Mouse (Mus musculus) frontal cortex, postnatal 14 days (tissue): ENCODE measurements around the gene Dtl.

Source experiments
- DNase-seq, 2 experiments: peaks; one replicate each; pipeline ENCODE4 v3.0.0; 2022; ENCODE audit warnings: low spot score in 2 of 2

The Dtl gene

DNA sequence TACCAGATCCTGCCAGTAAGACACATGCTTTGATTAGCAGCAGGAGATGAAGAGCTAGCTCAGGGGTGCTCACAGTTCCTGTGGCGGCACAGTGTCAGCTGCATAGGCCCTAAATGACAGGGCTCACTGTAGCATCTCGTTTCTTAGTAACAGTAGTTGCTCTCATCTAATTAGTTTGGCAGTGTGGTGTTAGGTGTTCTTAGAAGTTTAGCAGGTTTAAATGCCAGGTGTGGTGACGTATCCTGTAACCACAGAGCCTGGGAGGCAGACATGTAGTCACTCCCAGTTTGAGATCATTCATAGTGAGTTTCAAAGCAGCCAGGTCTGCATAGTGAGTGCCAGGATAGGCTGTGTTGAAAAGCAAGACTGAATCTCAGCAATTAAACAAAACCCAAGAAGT, 4.2 kb upstream of the Dtl start:
- DNase-seq, result no peak

DNA sequence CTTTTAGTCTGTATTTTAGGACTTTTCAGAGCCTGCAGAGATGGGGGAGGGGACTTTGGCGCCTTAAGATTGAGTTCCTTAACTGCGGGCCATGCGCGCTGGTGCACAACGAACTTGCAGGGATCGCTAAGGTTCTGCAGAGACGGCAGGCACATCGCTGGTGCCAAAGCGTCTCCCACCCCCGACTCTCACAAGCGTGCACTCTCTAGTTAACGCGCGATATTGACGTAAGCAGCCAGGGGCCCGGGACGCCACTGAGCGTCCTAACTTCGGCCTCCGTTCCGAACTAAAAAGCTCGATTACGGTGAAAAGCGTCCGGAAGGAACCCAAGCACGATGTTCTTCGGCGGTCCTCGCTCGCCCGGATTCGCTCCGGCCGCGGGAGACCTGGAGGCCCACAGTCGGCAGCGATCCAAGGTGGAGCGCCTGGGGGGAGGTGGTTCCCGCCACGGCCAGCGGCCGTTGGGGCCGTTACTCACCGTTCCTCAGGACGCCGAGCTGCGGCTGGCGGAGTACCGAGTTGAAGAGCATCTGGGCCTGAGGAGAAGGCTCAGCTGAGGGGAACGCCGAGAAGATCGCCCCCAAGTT, 380 bp downstream of the Dtl start:
- no peak for DNase-seq

DNA sequence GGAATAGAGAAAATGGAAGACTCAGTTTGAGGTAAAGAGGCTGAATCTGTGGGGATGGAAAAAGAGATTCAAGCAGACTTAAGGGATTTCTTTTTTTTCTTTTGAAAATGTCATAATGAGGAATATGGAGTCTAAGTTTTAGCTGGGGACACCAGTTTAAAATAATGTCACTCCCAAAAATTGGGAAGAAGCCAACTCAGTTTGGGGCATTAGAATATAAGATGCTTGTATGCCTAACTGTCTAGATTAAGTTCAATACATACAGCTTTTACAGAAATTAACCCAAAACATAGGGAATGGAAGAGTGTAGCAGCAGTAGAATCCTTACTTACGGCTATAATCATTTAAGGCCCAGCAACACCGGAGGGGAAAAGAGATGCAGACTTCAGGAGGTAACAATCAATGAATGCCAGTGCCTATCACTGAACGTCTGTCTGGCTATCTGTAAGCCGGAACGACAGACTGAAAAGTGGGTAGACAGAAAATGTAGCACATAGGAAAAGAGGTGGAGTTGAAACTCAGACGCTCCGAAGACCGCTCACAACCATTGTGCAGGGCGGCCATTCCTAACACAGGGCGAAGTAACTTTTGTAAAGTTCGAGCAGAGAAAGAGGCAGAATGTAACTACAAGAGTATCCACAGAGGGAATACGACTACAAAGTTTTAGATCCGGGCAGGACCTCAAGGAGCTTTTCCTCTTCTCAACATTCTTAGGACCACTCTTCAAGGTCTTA, 1.3 kb downstream of the Dtl start:
- no peak for DNase-seq

DNA sequence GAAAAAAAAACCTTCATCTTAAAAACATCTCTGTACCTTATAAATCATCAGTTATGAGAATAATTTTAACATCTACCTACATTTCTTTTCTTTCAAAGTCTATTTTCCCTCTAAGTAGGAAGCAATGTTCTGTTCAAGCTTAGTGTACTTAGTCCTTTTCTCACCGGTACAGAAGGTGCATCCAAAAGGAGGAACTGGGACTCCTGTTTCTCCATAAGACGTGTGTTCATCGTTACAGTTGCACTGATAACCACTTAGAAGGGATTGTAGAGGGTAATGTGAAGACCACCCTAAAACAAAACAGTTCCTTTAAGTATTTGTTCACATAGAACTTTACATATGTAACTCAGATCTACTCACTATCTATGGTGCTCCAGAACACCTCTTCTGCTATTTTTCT, 4.9 kb downstream of the Dtl start:
- no peak for DNase-seq

DNA sequence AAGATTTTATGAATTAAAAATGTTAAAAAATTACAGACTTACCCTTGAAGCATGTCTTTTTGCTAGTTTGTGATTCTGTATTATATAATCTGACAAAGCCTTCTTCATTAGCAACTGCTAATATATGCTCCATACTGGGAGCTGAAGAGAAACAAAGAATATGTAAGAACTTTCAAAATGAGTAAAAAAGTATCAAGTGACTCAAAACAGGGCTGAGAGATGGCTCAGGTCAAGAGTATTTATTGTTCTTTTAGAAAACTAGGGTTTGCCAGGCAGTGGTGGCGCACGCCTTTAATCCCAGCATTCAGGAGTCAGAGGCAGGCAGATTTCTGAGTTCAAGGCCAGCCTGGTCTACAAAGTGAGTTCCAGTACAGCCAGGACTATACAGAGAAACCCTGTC, 5.7 kb downstream of the Dtl start:
- DNase-seq, result no peak

DNA sequence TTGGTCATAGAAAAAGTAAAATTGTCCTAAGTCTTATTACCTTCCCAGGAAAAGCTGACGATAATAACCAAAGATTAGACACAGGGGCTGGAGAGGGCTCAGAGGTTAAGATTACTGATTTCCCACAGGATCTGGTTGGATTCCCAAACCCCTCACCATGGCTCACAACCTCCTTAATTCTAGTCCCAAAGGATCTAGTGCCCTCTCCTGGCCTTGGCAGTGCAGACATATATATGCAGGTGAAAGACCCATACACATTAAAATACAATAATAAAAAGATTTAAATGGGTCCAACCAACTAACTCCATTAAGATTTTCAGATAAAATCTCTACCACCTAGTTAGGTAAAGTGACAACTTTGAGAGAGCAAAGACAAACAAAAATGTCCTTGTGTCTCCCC, 7.5 kb downstream of the Dtl start:
- DNase-seq, result no peak

DNA sequence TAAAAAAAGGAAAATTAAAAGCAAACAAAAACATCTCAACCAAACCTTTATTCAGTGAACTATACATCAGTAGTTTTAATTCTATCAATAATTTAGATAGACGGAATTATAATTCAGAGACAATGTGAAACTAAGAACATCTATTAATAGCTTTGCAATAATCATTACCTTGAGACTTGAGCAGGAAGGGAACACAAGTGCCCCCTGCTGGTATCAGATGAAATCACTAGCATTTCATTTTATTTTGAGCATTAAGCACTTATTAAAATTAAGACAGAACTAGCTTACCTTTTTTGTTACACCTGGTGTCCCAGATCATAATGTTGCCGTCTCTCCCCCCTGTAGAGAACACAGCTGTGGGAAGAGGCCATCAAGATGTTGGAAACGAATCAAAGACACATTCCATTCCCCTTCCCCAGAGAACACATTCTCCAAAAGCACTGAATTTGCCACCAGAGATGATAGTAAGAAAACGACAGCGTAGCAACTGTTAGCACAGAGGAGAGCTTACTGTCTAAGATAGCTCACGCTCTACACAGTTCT, 12.4 kb downstream of the Dtl start:
- no peak for DNase-seq

DNA sequence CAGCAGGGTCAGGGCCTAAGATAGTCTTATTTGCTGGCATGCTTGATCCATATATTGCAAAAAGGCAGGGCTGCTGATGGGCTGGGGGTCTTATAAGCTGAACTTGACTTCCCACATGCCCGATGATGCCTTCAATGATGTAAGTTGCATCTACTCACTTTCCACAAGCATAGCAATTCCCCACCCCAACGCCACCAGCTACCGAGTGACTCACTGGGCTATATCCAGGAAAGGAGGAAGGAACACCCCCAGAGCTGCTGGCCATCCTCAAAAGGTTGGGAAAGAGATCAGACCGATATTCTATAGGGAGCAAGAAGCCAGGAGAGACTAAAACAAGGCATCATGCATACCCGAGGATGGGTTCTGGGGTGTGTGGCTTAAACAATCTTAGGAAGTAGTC, 15.6 kb downstream of the Dtl start:
- DNase-seq, result no peak

DNA sequence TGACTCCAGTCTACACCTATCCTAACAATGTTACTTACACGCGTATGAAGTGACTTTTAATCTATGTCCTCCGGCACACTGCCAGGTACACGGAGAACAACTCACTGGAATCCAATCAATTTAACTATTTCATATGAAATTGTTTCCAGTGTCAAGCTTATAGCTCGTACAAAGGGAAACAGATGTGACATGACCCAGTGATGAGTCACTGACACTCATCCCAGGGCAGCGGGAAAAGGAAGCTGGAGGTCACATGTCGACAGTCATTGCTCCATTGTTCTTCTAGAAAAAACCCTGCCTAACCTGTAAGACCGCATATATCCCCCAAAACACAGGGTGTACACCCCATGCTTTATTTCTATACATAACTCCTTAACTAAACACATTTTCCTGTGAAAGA, 18.2 kb downstream of the Dtl start:
- no peak for DNase-seq

DNA sequence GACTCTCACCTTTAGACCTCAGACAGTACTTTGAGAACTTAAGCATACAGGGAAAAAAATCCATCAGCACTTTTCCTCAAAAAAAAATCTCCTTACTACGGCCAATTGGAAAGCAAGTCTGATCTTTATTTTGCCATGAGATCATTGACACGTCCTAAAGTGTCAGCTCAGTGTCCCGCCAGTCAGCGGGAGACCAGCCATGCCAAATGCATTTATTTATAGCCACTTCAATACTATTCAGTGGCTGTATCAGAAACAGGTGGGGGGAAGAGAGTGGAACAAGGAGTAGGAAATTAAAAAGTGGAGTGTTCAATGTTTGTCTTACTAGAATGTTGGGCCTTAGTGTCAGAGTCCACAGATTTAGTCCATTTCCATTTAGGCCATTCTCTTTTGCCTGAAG, 24.6 kb downstream of the Dtl start:
- no peak for DNase-seq

DNA sequence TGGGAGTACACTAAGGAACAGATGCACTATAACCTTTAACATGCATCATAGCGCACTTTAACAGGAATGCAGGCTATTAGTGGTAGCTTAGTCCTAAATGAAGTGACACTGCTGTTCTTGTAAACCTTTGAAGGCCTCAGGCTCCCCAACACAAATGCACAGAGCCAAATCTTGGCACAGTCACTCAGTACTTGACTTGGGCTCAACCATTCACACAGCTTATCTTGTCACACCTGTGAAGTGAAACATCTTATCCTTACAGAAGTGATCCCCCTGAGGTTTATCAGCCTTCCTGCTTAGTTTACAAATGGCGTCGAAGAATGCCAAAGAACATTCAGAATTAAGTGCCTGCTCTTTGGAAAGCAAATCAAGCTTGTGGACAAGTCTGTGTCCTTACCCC, 31.6 kb downstream of the Dtl start:
- no peak for DNase-seq

DNA sequence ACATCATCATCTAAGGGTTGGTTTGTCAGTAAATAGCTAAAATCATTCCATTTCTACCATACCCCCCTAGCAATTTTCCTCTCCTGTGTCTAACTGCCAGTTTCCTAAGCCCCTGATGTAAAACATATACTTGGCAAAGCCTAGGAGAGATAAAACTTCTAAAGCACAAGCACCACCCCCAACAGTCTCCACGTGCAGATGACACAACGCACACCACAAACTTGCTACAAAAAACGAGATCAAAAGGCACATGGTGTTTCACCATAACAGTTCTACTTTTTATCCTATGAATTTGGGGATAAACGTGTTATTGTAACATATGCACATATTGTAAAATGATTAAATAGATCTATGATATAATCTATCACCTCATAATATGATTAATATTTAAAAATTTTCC, 33.7 kb downstream of the Dtl start:
- DNase-seq, result no peak

DNA sequence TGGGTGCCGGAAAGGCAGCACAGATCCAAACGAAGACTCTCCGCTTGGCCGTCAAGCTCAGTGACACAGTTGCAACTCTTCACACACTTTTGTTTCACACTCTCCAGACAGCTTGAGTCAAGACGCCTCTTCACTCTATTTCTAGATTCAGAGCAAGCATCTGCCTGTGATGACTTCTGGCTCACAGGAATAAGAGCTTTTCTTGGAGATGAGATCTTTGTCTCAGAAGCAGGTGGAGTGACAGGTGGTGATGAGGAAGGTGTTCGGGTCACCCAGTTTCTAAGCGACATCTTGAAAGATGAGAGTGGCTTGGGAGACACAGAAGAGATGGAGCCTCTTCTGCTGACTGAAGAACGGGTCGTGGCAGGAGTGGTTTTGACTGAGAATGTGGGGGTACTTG, 34.3 kb downstream of the Dtl start:
- peak; percentile 23 to 36 for DNase-seq

DNA sequence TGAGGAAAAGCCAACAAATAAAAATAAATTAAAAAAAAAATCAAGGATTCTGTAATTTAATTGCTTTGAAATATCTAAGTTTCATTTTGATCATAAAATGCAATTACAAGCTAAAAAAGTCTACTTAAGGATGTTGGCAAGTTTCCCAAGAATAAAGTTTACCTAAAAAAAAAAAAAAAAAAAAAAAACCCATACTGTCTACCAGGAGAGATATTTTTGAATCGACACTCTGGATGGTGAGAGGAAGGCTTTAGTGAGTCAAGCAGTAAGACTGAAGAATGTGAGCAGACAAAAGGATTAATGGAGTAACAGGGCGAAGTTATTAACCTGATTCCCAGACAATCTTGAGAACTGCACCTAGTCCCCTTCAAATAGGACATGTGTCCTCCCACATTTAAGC, 35.0 kb downstream of the Dtl start:
- DNase-seq, result no peak

DNA sequence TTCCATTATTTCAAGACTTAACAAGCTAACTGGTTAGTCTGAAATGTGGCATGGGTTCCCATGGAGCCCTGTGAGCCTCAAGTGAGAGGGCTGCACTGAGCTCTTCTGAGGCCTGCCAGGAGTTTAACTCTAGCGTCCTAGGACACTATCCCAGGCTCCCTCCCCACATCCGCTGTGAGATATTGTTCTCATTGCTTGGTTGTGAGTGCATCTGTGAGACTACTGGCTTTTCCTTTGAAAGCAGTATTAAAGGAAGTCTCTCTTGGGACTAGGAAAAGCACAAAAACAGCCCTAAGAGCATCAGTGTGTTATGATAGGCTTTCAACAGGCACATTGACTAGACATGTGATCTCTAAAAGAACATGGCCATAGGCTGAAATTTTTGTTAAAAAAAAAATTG, 40.4 kb downstream of the Dtl start:
- no peak for DNase-seq

DNA sequence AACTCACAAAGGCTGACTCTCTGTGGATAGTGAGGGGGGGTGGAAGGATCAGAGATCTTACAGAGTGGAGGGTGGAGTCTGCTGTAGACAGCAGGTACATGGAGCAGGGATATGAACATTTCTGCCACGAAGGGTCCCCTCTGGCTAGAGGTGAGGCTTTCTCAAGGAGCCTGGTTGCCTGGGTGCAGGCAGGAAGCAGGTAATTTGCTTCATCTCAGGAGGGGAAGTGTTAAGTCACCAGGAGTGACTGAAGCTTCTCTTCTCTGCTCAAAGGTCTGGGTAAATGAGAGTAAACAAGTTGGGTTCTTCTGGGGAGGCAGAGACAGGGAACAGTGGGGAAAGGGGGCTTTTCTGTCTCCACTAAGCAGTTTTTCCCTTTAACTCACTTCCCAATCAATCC, 44.3 kb downstream of the Dtl start:
- DNase-seq, result no peak

DNA sequence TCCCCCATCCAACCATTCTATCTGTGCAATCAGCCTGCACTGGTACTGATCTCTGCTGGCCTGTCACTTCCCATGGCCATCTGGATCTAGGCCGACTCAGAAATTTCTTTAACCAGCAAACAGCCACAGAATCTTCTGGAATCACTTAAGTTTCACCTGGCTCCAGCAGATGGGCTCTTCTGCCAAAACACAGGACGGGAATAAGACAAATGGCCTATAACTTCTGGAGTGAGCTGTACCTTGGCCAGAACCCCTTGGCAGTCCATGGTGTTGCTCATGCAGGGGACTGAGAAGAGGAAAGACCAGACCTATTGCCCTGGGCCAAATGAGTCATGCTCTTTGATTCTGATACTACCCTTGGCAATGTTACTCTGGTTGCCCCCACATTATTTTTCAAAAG, 45.9 kb downstream of the Dtl start:
- DNase-seq, result no peak

DNA sequence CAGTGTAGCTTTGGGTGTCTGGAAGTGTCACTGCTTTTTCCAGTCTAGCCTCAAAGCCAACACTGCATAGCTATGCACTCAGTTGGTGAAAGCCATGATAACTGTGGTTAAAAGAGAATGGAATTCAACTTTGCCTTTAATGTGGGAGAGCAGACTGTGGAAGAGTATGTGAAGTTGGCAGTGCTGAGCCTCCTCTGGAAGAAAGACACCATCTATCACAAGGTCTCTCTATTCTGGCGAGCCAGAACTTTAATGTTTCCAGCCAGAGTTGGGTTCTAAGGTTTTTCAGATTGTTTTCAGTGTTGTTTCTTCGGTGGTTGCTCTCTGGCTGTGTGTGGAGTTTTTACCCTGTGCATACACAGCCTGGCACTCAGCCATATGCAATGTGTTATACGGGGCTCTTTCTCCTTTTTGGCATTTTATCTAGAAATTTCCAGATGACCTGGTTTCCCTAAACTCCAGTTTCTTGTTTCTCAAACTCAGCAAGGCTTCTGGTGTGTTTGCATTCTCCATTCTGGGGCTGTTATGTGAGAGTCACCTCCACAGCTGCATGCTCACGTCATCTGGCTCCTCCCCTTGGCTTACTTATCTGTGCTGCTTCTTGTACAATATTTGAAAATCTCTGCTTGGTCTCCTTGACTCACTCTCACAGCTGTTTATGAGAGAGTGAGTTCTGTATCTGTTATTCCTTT, 47.3 kb downstream of the Dtl start:
- no peak for DNase-seq

DNA sequence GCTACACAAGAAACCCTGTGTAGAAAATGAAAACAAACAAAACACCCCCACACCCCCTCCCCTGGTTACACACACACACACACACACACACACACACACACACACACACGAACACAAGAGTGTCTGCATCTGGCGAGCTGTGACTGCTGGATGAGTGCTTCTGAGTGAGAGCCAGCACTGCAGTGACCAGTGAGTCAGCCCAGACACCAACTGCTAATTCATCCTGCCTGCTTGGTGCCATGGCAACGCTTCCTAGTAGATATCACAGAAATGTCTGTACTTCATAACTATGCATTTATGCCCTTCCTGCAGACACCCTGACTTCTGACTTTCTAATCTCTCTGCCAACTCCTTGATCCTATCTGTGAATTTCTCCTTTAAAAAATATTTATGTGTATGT, 48.3 kb downstream of the Dtl start:
- DNase-seq, result no peak

DNA sequence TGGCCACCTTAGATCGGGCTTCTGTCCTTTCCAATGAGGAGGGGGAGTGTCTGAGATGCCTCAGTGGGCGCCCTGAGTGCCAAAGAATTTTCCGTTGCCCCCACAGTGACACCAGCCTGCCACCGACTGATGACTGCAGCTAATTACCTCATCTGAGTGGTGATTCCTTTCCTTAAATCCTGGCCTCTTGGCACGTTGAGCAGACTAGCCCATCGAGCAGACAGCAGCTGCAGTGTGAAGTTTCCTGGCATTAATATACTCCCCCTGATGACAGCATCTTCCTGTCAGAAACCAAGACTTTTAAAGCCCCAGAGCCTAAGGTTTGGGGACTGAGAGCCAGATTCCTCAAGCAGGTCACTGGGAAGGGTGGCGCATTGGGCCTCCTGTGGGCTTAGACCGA, 53.9 kb downstream of the Dtl start:
- no peak for DNase-seq

DNA sequence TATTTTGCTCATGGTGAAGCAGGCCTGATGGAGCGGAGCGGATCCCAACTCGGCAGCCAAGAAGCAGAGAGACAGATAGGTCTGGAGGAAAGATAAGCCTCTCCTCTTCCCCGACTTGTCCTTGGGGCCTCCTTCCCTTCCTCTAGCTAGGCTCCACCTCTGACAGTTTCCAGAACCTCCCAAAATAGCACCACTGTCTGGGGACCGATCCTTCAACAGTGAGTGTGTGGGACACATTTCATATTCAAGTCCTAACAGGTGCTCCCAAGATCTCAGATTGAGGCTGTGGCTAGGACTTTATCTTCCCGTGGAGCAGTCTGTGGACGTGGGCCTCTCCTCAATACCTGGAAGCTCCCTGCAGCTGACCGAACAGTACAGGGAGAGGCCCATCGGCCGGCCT, 54.7 kb downstream of the Dtl start:
- no peak for DNase-seq

DNA sequence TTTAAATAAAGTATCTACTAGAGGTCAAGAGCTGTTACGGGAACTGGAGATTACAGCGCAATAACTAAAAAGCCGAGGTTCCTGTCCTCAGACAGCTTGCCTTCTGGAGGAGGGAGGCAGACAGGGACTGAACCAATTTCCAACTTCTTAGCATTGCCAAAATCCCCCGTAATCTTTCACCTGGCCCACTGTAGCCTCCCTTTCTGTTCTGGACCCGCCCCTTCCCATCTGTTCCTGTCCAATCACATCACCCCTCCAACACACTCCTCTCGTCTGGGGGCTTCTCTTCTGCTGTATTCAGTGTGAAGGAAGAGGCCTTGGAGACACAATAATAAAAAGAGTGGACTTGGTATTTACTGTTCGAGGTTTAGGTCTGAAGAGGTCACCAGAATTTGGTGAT, 55.1 kb downstream of the Dtl start:
- DNase-seq, result no peak
